Mouse (Mus musculus): Measurements from ENCODE around the gene Stub1.

The Stub1 gene

DNA sequence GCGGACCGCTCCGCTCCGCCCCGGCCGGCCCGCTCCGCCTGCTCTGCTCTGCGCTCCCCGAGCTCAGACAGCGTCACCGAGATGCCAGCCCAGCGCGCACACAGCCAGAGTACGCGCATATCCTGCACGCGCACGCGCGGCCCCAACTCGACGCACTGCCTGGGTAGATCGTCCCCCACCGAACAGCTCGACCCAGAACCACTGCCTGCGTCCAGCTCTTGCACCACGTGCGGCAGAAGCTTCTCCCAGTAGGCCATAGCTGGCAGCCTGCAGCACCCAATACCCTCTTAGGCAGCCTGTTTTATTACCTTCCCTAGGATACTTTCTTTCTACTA lies 3.8 kb upstream of the Stub1 start, which contains the start of gene Rhbdl1:
Gene Rhbdl1 (minus strand): TSS at position 220 of the 335 bp plus-strand sequence.
- peak; percentile 82 for DNase-seq (ENCODE audit: inconsistent ontology term)

DNA sequence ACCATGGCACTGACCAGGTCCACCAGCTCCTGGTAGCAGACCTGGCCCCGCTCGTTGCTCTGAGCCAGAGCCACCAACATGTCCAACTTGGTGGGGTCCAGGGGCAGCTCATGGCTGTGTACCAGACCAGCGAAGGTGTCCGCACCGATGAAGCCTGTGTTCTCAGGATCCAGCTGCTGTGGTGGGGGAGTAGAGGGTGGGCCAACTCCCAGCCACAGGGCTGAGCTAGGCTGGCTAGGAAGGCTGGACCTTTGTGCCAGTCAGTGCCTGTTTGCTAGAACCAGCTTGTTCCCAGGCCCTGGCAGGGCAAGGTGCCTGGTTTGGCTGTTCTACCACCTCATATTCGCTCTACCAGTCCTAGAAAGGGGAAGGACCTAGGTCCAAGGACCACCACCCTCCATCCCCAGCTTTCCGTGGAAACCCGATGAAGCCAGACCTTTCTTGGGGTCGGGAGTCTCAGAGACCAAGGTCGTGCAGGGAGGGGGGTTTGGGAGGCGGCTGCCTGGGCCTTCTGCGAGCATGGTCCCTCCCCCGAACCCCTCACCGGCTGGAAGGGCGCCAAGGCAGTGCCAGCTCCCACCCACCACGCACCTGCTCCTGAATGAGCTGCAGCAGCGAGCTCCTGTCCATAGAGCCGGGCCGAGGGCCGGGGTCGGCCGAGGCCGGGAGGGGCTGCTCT lies 3.3 kb upstream of the Stub1 start:
- DNase-seq (ENCODE audit: inconsistent ontology term), result peak; percentile 32

DNA sequence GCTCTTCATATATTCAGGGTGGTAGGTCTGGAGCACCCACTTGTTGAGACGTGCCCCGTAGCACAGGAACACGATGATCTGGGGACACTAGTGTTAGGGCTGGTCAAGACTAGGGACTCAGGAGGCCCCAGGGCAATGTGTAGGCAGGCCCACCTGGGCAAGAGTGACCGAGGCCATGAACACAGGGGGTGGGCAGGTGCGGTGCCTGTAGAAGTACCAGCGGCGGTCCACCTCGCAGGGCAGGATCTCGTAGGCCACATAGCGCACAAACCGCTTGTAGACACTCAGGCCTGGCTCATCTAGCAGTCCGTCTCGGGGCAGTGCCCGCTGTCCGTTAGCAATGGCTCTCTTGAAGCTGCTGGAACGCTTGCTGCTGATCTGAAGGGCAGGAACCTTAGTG lies 2.6 kb upstream of the Stub1 start:
- DNase-seq (ENCODE audit: inconsistent ontology term), result no peak

GRCm38 (mm10) chr17:25835301-25835700 lies 2.1 kb upstream of the Stub1 start:
- DNase-seq (ENCODE audit: inconsistent ontology term), result no peak

GRCm38 (mm10) chr17:25834595-25835222 lies 1.5 kb upstream of the Stub1 start:
- DNase-seq (ENCODE audit: inconsistent ontology term), result no peak

DNA sequence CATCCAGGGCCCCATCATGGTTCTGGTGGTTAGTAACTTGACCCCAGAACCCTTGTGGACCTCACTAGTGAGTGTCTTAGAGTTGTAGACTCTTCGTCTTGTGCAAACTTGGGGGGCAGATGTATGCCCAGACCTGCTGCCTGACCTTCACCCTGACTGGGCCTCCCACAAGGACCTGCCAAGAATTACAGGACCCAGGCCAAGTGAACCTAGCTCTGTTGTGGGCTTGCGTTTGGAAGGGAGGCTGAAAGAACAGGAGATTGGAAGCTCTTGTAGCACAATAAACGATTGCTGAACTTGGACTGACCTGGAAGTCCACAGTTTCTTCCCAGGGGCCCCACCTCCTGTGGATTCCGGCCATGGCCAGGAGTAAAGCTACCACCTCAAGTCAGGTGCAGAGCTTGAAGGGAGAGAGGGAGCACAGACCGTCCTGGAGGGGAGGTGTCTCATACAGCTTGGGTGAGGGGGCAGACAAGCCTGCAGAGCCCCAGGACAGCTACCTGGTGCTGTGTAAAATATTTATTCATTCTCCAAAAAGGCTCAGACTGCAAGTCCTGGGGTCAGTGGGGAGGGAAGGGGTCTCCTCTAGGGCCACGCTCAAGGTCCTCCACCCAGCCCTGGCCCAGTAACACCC lies 874 bp upstream of the Stub1 start:
- no peak for DNase-seq (ENCODE audit: inconsistent ontology term)

GRCm38 (mm10) chr17:25832436-25833290 lies 541 bp downstream of the Stub1 start:
- DNase-seq (ENCODE audit: inconsistent ontology term), result peak; percentile 100

DNA sequence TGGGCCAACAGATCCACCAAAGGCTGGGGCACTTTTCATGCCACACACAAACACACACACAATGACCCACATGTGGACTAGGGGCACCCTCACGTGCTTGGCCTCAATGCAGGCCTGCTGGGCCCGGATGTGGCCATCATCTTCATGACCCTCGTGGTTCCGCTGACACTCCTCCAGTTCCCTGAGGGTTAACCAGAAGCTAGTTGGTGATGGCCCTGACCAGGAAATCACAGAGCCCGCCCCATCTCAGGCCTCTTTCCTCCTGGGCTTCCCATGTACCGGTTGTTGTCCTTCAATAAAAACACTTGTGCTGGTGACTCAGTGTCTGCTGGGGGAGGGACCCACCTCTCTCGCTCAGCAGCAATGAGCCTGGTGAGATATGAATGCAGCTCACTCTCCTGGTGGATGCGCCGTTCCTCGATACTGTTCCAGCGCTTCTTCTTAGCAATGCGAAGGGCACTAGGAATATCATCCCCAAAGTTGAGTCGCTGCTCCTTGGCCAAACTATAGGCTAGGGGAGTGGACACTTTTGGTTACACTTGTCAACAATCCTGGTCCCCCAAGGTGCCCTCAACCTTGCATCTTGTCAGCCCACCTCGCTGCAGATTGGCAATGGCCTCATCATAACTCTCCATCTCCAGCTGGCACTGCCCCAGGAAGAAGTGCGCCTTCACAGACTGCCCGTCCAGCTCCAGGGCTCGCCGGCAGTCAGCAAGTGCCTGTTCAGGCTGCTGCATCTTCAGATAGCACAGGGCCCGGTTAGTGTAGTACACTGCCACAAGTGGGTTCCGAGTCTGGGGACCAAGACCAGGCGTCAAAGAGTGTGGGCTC lies 1.5 kb downstream of the Stub1 start:
- no peak for DNase-seq (ENCODE audit: inconsistent ontology term)

- no peak for DNase-seq (ENCODE audit: inconsistent ontology term)
Measured at GRCm38 (mm10) chr17:25830806-25831431, 2.3 kb downstream of the Stub1 start.

DNA sequence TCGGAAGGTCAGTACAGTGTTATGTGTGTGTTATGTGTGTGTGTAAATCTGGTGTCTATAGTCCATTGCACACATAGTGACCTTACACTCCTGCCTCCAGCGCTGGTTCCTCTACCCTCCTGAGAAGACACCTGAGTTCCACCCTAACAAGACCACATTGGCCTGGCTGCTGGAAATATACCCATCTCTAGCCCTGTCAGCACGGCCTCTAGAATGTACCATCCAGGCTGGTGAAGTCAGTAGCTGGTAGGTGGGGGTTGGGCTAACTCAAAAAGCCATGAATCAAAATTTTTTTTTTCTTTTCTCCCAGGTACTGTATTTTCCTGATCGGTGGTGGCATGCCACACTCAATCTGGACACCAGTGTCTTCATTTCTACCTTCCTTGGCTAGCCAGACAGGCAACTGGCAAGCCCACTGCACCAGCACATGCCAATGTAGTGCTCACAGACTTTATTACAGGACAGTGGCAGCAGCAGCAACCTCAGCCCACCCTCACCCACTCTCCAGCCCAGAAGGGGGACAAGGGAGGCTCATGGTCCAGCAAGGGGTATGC lies 2.9 kb downstream of the Stub1 start:
- no peak for DNase-seq (ENCODE audit: inconsistent ontology term)

GRCm38 (mm10) chr17:25829558-25830017 lies 3.6 kb downstream of the Stub1 start:
- DNase-seq (ENCODE audit: inconsistent ontology term), result no peak

DNA sequence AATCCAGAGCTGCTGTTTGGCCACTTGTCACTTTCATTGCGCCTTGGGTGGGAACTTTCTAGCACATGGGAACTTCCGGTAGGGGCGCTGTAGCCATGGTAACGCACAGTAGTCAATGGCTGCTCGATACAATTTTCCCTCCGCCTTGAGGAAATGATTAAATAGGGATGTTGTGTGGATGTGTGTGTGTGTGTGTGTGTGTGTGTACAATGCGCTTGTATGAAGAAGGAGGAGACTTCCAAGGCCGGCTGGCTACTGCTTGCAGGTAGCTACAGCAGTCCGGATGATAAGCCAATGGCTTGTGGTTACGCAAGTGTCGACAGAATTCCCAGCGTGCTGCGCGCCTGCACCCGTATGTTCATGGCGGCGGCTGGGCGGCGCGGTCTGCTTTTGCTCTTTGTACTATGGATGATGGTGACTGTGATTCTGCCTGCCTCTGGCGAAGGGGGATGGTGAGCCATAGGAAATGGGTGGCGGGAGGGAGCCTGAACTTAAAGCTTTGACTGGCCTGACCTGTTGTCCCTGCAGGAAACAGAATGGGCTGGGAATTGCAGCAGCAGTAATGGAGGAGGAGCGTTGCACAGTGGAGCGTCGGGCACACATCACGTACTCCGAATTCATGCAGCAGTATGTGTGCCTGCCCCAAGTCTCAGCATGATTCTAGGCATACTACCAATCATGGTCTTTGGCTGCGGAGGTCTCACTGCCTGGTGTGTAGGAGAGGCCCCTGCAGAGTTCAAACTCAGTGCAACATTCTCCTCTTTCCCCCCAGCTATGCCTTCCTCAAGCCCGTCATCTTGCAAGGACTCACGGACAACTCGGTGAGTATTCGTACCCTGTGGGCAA lies 4.3 kb downstream of the Stub1 start, which contains the start of gene Jmjd8:
Gene Jmjd8 (plus strand): TSS at position 156 of the 846 bp plus-strand sequence.
- peak; percentile 76 for DNase-seq (ENCODE audit: inconsistent ontology term)

DNA sequence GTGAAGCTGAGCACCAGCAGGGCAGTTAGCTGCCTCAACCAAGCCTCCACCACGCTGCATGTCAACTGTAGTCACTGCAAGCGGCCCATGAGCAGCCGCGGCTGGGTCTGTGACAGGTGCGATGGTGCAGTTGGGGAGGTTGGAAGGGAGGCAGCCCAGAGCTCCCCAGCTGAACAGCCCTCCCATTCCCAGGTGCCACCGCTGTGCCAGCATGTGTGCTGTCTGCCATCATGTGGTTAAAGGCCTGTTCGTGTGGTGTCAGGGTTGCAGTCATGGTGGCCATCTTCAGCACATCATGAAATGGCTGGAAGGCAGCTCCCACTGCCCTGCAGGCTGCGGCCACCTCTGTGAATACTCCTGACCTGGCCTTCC lies 5.0 kb downstream of the Stub1 start:
- DNase-seq (ENCODE audit: inconsistent ontology term), result no peak

DNA sequence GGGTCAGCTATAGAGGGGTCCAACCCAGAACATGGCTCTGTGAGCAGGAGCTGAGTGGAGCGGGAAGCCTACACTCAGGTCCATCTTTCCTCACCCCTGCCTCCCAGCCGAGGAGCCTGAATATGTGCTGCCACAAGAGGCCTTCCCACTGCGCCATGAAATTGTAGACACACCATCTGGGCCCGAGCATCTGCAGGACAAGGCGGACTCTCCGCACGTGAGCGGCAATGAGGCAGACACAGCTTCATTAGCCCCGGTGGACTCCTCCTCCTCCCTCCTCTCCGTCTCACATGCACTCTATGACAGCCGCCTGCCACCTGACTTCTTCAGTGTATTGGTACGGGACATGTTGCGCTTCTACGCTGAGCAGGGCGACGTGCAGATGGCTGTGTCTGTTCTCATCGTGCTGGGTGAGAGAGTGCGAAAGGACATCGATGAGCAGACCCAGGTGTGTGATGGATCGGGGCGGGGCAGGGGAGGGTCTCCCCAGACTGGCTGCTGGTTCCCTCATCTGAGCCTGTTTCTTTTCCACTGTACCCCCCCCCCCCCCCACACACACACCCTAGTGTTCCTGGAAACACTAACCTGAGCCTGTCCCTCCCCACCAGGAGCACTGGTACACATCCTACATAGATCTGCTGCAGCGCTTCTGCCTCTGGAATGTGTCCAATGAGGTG lies 5.5 kb downstream of the Stub1 start:
- DNase-seq (ENCODE audit: inconsistent ontology term), result no peak

DNA sequence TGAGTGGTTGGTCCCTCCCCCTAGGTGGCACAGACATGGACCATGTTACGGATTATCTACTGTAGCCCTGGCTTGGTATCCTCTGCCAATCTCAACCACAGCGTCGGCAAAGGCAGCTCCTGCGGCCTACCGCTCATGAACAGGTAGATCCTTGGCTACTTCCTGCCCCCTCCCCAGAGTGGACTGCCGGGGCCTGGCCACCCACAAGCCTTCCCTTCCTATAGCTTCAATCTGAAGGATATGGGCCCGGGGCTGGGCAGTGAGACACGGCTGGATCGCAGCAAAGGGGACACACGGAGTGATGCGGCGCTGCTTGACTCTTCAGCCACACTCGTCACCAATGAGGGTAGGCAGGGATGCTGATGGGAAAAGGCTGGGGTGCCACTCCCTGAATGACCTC lies 6.2 kb downstream of the Stub1 start:
- no peak for DNase-seq (ENCODE audit: inconsistent ontology term)

DNA sequence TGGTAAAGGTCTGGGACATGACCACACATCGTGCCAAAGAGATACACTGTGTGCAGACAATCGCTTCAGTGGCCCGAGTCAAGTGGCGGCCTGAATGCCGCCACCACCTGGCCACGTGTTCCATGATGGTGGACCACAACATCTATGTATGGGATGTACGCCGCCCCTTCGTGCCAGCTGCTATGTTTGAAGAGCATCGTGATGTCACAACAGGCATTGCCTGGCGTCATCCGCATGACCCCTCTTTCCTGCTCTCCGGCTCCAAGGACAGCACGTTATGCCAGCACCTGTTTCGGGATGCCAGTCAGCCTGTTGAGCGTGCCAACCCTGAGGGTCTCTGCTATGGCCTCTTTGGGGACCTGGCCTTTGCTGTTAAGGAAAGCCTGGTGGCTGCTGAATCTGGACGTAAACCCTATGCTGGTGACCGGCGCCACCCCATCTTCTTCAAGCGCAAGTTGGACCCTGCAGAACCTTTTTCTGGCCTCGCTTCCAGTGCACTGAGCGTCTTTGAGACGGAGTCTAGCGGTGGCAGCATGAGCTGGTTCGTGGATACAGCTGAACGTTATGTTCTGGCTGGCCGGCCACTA lies 7.1 kb downstream of the Stub1 start:
- no peak for DNase-seq (ENCODE audit: inconsistent ontology term)

GRCm38 (mm10) chr17:25825311-25825710 lies 7.9 kb downstream of the Stub1 start:
- DNase-seq (ENCODE audit: inconsistent ontology term), result no peak

DNA sequence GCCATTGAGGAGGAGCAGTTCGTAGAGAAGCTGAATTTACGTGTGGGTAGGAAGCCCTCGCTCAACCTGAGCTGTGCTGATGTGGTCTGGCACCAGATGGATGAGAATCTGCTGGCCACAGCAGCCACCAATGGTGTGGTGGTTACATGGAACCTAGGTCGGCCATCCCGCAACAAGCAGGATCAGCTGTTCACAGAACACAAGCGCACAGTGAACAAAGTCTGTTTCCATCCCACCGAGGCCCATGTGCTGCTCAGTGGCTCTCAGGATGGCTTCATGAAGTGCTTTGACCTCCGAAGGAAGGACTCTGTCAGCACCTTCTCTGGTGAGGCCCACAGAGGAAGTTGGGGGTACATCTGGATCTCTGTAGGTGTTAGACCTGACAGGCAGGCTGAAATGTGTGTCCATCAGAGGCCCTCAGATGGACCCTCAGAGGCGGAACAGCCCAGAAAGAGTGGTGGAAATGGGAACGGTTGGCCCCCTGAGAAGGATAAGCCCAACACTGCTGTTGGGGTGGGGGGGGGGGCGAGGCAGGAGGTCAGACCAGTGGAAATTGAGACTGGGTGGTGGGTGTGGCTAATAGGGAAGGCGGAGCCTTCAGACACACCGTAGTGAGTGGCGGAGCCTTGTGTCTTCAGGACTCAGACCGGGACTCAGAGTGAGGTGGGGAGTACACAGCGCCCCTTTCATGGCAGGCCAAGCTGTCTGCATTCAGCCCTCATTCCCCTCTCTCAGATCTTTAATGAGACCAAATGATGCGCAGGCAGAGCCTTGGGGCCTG lies 8.7 kb downstream of the Stub1 start:
- no peak for DNase-seq (ENCODE audit: inconsistent ontology term)
